Mouse (Mus musculus) liver, embryonic 15.5 days (tissue): Measurements from ENCODE around the gene Rin3. TPM values are rescaled to one million over a fixed set of nuclear protein-coding genes. Genes with fewer than 3 reads are reported as not detected.

Experiments
- ATAC-seq: fragments of 200-750 bp; cut with Nextera tagmentation; 2 replicates; pipeline ENCODE4 v1.8.0; 2017; ENCODE audit warnings: moderate number of reproducible peaks, mild to moderate bottlenecking, moderate library complexity; ENCODE audit not compliant: insufficient read depth
- H3K27ac ChIP-seq: fragments of 300-500 bp; sonication (generic); replicated peaks from 2 replicates; pipeline ENCODE4 v1.5.1; 2015; ENCODE audit warnings: mild to moderate bottlenecking, inconsistent platforms
- H3K27me3 ChIP-seq: fragments of 300-500 bp; sonication (generic); 2 replicates; pipeline ENCODE4 v1.6.1; 2015; ENCODE audit warnings: mild to moderate bottlenecking, inconsistent platforms
- H3K36me3 ChIP-seq: fragments of 300-500 bp; sonication (generic); replicated peaks from 2 replicates; pipeline ENCODE4 v1.6.1; 2015; ENCODE audit warnings: moderate library complexity, mild to moderate bottlenecking, inconsistent platforms
- H3K4me1 ChIP-seq: fragments of 300-500 bp; sonication (generic); replicated peaks from 2 replicates; pipeline ENCODE4 v1.6.1; 2015; ENCODE audit warnings: inconsistent platforms
- H3K4me2 ChIP-seq: fragments of 300-500 bp; sonication (generic); 2 replicates; pipeline ENCODE4 v1.6.1; 2015; ENCODE audit warnings: moderate library complexity, mild to moderate bottlenecking, inconsistent platforms
- H3K4me3 ChIP-seq: fragments of 300-500 bp; sonication (generic); replicated peaks from 2 replicates; pipeline ENCODE4 v1.5.1; 2015; ENCODE audit warnings: mild to moderate bottlenecking, inconsistent platforms
- H3K9ac ChIP-seq: fragments of 300-500 bp; sonication (generic); 2 replicates; pipeline ENCODE4 v1.6.1; 2015; ENCODE audit warnings: moderate library complexity, mild to moderate bottlenecking, inconsistent platforms
- H3K9me3 ChIP-seq: fragments of 300-500 bp; sonication (generic); replicated peaks from 2 replicates; pipeline ENCODE4 v1.6.1; 2016; ENCODE audit warnings: inconsistent platforms
- WGBS: fragments of 180-500 bp; shearing (Covaris S2); methylation state at CpG from one replicate; pipeline ENCODE4 v1.1.7; 2015; ENCODE audit warnings: mixed read lengths; ENCODE audit not compliant: insufficient replicate concordance; 5-methylcytosine and 5-hydroxymethylcytosine counted together
- polyA plus RNA-seq: library from polyadenylated mRNA; unstranded; fragments of >200 nt; fragmentation: Nextera tagmentation; extraction: Ambion mirVana; gene quantifications from 2 replicates; pipeline ENCODE4 v1.2.1, GENCODE M21; 2015

The Rin3 gene
- polyA plus RNA-seq, 1 experiment from 2014 or later, result 8.1 TPM

- H3K27me3 ChIP-seq, result no peaks in the 10 kb centered on the region
- no peaks in the 10 kb centered on the region for H3K9me3 ChIP-seq
- WGBS, result 31% methylated on average over 6 of the region's 6 CpGs
- H3K9ac ChIP-seq, result no peak overlapping the region
- ATAC-seq, result no peak
- peaks cover 57% of the 10 kb centered on the region for H3K4me1 ChIP-seq
- no peak overlapping the region for H3K4me2 ChIP-seq
- no peak overlapping the region for H3K27ac ChIP-seq
- H3K36me3 ChIP-seq, result no peaks in the 10 kb centered on the region
- H3K4me3 ChIP-seq, result no peak overlapping the region
Observed at GRCm38 (mm10) chr12:102291686-102292085, 8.8 kb downstream of the Rin3 start.

GRCm38 (mm10) chr12:102292501-102293215, 9.8 kb downstream of the Rin3 start:
- Histone ChIP-seq H3K27me3 (no peaks in the 10 kb centered on the region), H3K4me1 (peaks cover 56% of the 10 kb centered on the region), H3K27ac (no peak overlapping the region), H3K4me3 (no peak overlapping the region), H3K4me2 (no peak overlapping the region), H3K9ac (no peak overlapping the region), H3K9me3 (no peaks in the 10 kb centered on the region), H3K36me3 (no peaks in the 10 kb centered on the region)
- 55% methylated on average over 7 of the region's 7 CpGs for WGBS
- ATAC-seq, result no peak

- 54% methylated on average over 5 of the region's 5 CpGs for WGBS
- H3K9me3 ChIP-seq, result no peaks in the 10 kb centered on the region
- H3K9ac ChIP-seq, result no peak overlapping the region
- H3K27me3 ChIP-seq, result no peaks in the 10 kb centered on the region
- no peak overlapping the region for H3K4me2 ChIP-seq
- H3K4me1 ChIP-seq, result peaks cover 58% of the 10 kb centered on the region
- no peak overlapping the region for H3K4me3 ChIP-seq
- ATAC-seq, result no peak
- no peaks in the 10 kb centered on the region for H3K36me3 ChIP-seq
- H3K27ac ChIP-seq, result no peak overlapping the region
Observed at GRCm38 (mm10) chr12:102294634-102295033, 11.8 kb downstream of the Rin3 start.

DNA sequence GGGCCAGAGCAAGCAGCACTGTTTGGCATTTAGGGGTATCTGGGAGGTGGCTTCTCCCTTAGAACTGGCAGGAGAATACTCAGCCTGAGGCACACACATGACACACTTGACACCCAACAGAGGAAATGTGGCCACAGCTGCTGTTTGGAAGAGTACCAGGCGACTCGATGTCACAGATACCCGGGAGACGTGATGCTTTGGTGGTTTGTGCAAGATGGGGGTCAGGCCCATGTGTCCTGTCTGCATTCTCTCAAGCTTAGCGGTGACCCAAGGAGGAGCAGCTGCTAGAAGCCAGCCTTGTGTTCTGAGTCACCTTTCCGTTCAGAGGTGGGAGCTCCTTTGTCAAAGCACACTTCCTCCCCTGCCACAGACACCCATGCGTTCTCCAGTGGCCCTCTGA, 12.4 kb downstream of the Rin3 start:
- Histone ChIP-seq H3K27ac (no peak overlapping the region), H3K4me3 (no peak overlapping the region), H3K9me3 (no peaks in the 10 kb centered on the region), H3K4me2 (no peak overlapping the region), H3K36me3 (no peaks in the 10 kb centered on the region), H3K9ac (no peak overlapping the region), H3K27me3 (no peaks in the 10 kb centered on the region), H3K4me1 (peaks cover 61% of the 10 kb centered on the region)
- ATAC-seq, result no peak
- WGBS, result 33% methylated on average over 7 of the region's 7 CpGs

GRCm38 (mm10) chr12:102295662-102296061, 12.8 kb downstream of the Rin3 start:
- Histone ChIP-seq H3K4me2 (no peak overlapping the region), H3K9ac (no peak overlapping the region), H3K27me3 (no peaks in the 10 kb centered on the region), H3K36me3 (no peaks in the 10 kb centered on the region), H3K4me3 (no peak overlapping the region), H3K27ac (no peak overlapping the region), H3K9me3 (no peaks in the 10 kb centered on the region), H3K4me1 (peaks cover 61% of the 10 kb centered on the region)
- WGBS, result 63% methylated on average over 8 of the region's 8 CpGs
- ATAC-seq, result no peak

GRCm38 (mm10) chr12:102296361-102296760, 13.5 kb downstream of the Rin3 start:
- Histone ChIP-seq H3K4me2 (no peak overlapping the region), H3K4me1 (peaks cover 56% of the 10 kb centered on the region), H3K9ac (no peak overlapping the region), H3K9me3 (no peaks in the 10 kb centered on the region), H3K27ac (no peak overlapping the region), H3K36me3 (no peaks in the 10 kb centered on the region), H3K27me3 (no peaks in the 10 kb centered on the region), H3K4me3 (no peak overlapping the region)
- ATAC-seq, result no peak
- WGBS, result 49% methylated on average over 1 of the region's 1 CpGs

DNA sequence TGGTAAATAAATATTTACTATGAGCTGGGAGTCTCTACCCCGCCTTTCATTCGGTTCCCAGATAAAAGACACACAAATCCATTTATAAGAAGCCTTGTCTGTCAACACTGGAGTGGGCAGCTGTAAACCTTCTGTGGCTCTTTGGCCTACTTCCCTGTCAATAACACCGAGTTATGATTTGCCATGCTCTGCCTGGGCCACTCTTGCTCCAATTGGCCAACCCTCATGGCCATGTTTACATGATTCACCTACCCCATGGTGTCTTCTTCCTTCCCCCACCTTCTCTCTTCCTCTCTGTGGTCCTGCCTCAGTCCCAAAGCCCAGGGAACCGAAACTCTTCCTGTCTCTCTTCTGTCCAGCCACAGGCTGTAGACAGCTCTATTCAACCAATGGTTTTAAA, 14.1 kb downstream of the Rin3 start:
- Histone ChIP-seq H3K4me1 (peaks cover 57% of the 10 kb centered on the region), H3K27ac (no peak overlapping the region), H3K27me3 (no peaks in the 10 kb centered on the region), H3K4me3 (no peak overlapping the region), H3K4me2 (no peak overlapping the region), H3K36me3 (no peaks in the 10 kb centered on the region), H3K9ac (no peak overlapping the region), H3K9me3 (no peaks in the 10 kb centered on the region)
- no peak for ATAC-seq
- 49% methylated on average over 4 of the region's 4 CpGs for WGBS

DNA sequence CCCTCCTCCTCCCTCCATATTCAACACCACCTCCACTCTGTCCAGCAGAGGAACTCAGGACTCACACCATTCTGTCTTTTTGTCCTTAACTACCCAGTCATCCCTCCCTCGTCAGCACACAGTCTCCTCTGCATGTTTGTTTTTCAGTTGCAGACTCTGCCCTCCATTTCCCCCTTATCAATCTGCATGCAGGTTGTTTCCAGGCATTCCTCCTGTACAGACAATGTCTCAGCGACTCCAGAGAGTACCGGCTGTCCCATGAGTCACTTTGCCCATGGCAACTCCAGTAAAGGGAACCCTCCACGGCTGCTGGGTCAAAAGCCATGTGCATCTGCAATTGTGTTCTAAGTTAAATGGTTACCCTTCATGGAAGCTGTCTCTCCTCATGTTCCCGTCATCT, 16.4 kb downstream of the Rin3 start:
- no peaks in the 10 kb centered on the region for H3K36me3 ChIP-seq

DNA sequence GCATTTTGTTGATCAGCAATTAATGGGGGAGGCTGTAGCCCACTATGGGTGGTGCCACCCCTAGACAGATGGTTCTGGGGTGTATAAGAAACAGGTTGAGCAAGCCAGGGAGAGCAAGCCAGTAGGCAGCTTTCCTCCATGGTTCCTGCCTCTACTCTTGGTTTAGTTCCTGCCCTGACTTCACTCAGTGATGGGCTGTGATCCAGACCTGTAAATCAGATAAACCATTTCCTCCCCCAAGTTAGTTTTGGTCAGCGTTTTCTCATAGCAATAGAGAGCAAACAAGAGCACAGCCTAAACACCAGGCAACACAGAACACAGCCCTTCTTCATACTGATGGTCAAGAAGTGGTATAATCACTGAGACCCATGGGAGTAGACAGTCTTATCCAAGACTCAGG, 18.7 kb downstream of the Rin3 start:
- Histone ChIP-seq H3K4me2 (no peak overlapping the region), H3K9ac (no peak overlapping the region), H3K4me1 (peaks cover 75% of the 10 kb centered on the region), H3K36me3 (no peaks in the 10 kb centered on the region), H3K27me3 (no peaks in the 10 kb centered on the region), H3K9me3 (no peaks in the 10 kb centered on the region), H3K27ac (no peak overlapping the region), H3K4me3 (no peak overlapping the region)
- ATAC-seq, result no peak
- WGBS, result 17% methylated on average over 1 of the region's 1 CpGs

More for the DNA sequence above, 16.4 kb downstream of the Rin3 start:
- Histone ChIP-seq H3K9me3 (no peaks in the 10 kb centered on the region), H3K4me3 (no peak overlapping the region), H3K4me2 (no peak overlapping the region), H3K27ac (no peak overlapping the region), H3K27me3 (no peaks in the 10 kb centered on the region), H3K4me1 (peaks cover 73% of the 10 kb centered on the region), H3K9ac (no peak overlapping the region)
- no peak for ATAC-seq
- WGBS, result 21% methylated on average over 5 of the region's 5 CpGs

DNA sequence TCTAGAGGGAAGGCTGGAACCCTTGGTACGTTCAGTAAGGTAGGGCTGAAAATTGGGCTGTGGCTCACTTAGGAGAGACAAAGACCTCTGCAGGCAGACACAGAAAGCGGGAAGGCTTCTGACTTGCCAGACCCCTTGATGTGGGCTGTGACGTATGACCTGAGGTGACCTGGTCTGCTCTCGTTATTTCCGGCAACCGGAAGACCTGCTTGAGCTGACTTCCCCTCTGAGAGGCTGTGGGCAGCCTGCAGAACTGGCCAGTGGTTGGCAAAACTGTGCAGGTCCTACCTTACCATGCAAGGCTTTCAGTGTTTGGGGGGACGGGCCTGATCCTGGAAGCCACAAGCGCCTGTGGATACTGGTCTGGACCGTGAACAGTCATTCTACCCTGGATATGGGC, 19.5 kb downstream of the Rin3 start:
- WGBS, result 43% methylated on average over 9 of the region's 9 CpGs
- ATAC-seq, result no peak
- peaks cover 73% of the 10 kb centered on the region for H3K4me1 ChIP-seq
- no peak overlapping the region for H3K4me2 ChIP-seq
- no peaks in the 10 kb centered on the region for H3K36me3 ChIP-seq
- no peaks in the 10 kb centered on the region for H3K9me3 ChIP-seq
- no peak overlapping the region for H3K4me3 ChIP-seq
- H3K27ac ChIP-seq, result no peak overlapping the region; the same call in 1 of the 2 replicates
- H3K27me3 ChIP-seq, result no peaks in the 10 kb centered on the region
- no peak overlapping the region for H3K9ac ChIP-seq

DNA sequence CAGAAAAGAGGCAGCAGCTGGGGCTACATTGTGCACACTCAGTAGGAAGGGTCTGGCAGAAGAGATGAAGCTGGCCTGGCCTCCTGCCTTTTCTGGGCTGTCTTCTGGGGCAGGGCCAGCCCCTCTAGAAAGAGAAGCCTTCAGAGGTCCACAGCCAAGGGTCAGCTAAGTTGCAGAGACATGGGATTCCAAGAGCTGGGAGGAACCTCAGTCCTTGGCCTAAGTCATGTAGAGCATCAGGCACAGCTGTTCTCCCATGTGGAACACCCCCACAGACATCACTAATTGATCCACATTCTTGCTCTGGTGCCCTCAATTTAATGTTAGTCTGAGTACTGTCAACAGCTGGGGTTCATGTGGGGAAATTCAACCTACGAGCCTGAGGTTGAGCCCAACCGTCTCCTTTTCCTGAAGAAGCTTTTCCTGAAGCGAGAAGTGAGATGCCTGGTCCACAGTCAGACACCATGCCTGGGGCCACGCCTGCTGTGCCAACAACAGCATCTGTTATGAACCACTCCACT, 20.0 kb downstream of the Rin3 start:
- ATAC-seq, result no peak
- H3K9me3 ChIP-seq, result no peaks in the 10 kb centered on the region

DNA sequence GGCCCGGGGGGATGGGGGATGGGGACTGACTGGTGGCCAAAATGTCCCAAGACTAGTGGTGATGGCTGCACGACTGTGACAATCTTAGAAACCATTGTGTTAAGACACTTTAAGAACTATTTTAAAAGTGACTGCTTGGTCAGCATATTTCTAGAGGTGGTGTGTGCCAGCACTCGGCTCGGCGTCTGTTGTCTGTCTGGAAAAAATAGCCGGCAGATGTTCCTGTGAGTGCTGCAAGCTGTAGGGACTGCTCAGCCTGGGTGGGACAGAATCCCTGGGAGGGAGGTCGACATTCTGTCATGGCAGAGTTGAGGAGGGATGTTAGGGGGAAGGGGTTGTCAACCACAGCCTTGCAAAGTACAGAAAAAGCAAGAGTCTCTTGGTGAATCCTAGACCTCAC, 21.0 kb downstream of the Rin3 start:
- peaks cover 74% of the 10 kb centered on the region for H3K4me1 ChIP-seq

More for the DNA sequence above, 20.0 kb downstream of the Rin3 start:
- no peaks in the 10 kb centered on the region for H3K36me3 ChIP-seq
- no peak overlapping the region for H3K9ac ChIP-seq
- H3K27ac ChIP-seq, result no peak overlapping the region; the same call in 1 of the 2 replicates
- WGBS, result 52% methylated on average over 4 of the region's 4 CpGs
- no peak overlapping the region for H3K4me3 ChIP-seq
- H3K27me3 ChIP-seq, result no peaks in the 10 kb centered on the region
- peaks cover 74% of the 10 kb centered on the region for H3K4me1 ChIP-seq
- H3K4me2 ChIP-seq, result no peak overlapping the region

More for the DNA sequence above, 21.0 kb downstream of the Rin3 start:
- Histone ChIP-seq H3K27ac (no peak overlapping the region), H3K36me3 (no peaks in the 10 kb centered on the region), H3K4me2 (no peak overlapping the region), H3K27me3 (no peaks in the 10 kb centered on the region), H3K9ac (no peak overlapping the region), H3K4me3 (no peak overlapping the region), H3K9me3 (no peaks in the 10 kb centered on the region)
- no peak for ATAC-seq
- 45% methylated on average over 7 of the region's 7 CpGs for WGBS
